Mouse (Mus musculus) embryo, embryonic 11.5 days (tissue): ENCODE results near the gene Dap.

Source experiments
- DNase-seq: peaks from one replicate; pipeline ENCODE4 v3.0.0-alpha.2; 2012; ENCODE audit warnings: low read depth, low spot score

Dap gene

GRCm38 (mm10) chr15:31237368-31237767, 13.3 kb downstream of the Dap start:
- no peak for DNase-seq

GRCm38 (mm10) chr15:31237898-31238297, 13.8 kb downstream of the Dap start:
- no peak for DNase-seq

GRCm38 (mm10) chr15:31238611-31239010, 14.5 kb downstream of the Dap start:
- no peak for DNase-seq

- DNase-seq = no peak
These were observed 15.6 kb downstream of the Dap start for GRCm38 (mm10) chr15:31239713-31240112.

GRCm38 (mm10) chr15:31240181-31240580, 16.1 kb downstream of the Dap start:
- DNase-seq = no peak

GRCm38 (mm10) chr15:31243260-31243659, 19.1 kb downstream of the Dap start:
- DNase-seq = no peak

- no peak for DNase-seq
These were observed 20.8 kb downstream of the Dap start for GRCm38 (mm10) chr15:31244696-31245445.

- no peak for DNase-seq
These were observed 21.8 kb downstream of the Dap start for GRCm38 (mm10) chr15:31245934-31246333.

- DNase-seq = no peak
These were observed 22.9 kb downstream of the Dap start for GRCm38 (mm10) chr15:31247035-31247434.

GRCm38 (mm10) chr15:31248882-31249281, 24.8 kb downstream of the Dap start:
- DNase-seq = no peak

- no peak for DNase-seq
These were observed 25.9 kb downstream of the Dap start for GRCm38 (mm10) chr15:31250027-31250426.

- DNase-seq = no peak
These were observed 26.6 kb downstream of the Dap start for GRCm38 (mm10) chr15:31250676-31251075.

GRCm38 (mm10) chr15:31251189-31251588, 27.1 kb downstream of the Dap start:
- DNase-seq = no peak

- DNase-seq = no peak
These were observed 28.6 kb downstream of the Dap start for GRCm38 (mm10) chr15:31252590-31253311.

GRCm38 (mm10) chr15:31253380-31253779, 29.3 kb downstream of the Dap start:
- no peak for DNase-seq

GRCm38 (mm10) chr15:31253963-31254362, 29.8 kb downstream of the Dap start:
- DNase-seq = no peak

GRCm38 (mm10) chr15:31254939-31255535, 30.9 kb downstream of the Dap start:
- DNase-seq = no peak

- no peak for DNase-seq
These were observed 31.6 kb downstream of the Dap start for GRCm38 (mm10) chr15:31255762-31256161.

GRCm38 (mm10) chr15:31257329-31257728, 33.2 kb downstream of the Dap start:
- DNase-seq = no peak

GRCm38 (mm10) chr15:31258029-31258692, 34.0 kb downstream of the Dap start:
- DNase-seq = no peak

- DNase-seq = no peak
These were observed 34.8 kb downstream of the Dap start for GRCm38 (mm10) chr15:31258693-31259439.
